In the genomic region with DNA sequence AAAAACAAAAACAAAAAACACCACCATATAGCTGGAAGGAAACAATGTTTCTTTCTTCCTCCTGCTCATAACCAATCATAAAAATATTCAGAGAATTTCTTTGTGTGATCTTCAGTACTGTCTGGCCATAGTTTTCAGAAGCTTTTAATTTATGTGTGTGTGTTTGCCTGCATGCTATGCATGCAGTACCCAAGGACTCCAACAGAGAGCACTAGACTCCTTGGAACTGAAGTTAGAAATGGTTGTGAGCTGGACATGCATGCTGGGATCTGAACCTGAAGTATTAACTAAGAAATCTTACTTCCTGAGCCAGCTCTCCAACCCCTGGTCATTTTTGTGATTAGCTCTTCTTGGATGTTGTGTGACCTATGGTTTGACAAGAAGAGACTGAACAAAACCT, we compare ENCODE assay signal across 17 mouse cellular contexts.
DNase-seq lines count a peak whose midpoint lies in the region; ATAC-seq and TF ChIP-seq lines count a peak whose summit lies in the region.
"Had no signal": no experiment of that assay in that cellular context is flagged by ENCODE, and none has a peak within 500 bp of the region (broad histone marks: within the 10 kb centered on the region; RNA-seq: fewer than 3 reads in every experiment).

No protein-coding gene starts in this region.

- peak; percentile 6 to 8 for DNase-seq in cerebellum, postnatal 10 days
- DNase-seq in layer of hippocampus, adult 2 months (ENCODE audit: low spot score in 2 of 2), result no peak
- no peak for DNase-seq in layer of hippocampus, adult 9-11 months
- peak; percentile 9 for DNase-seq in thymus, postnatal 4 days
- DNase-seq in thymus, postnatal 14 days, result no peak
- no peak for DNase-seq in adipocyte (ENCODE audit: low spot score)
- DNase-seq: adrenal gland, adult 8-10 months; cerebellum, adult 11-12 months; cerebellum, postnatal 36 days; heart, adult 11 months; lung, postnatal 4 days had no signal

- no peak overlapping the region for H3K4me3 ChIP-seq in layer of hippocampus, adult 2 months
- H3K4me3 ChIP-seq: erythroblast, embryonic 14.5 days; forebrain, embryonic 15.5 days; limb, embryonic 12.5 days; liver, embryonic 15.5 days had no signal

- peak; percentile 56 for TF ChIP-seq CTCF in layer of hippocampus, adult 2 months (conservative IDR thresholded peaks at IDR 0.05)

- no peak overlapping the region for H3K27ac ChIP-seq in layer of hippocampus, adult 2 months
- H3K27ac ChIP-seq: limb, embryonic 12.5 days; liver, embryonic 15.5 days had no signal

- ATAC-seq in cerebellum, adult (ENCODE audit: insufficient number of reproducible peaks, low FRiP score, low TSS enrichment), result no peak
- ATAC-seq in megakaryocyte-erythroid progenitor cell, adult 5-6 weeks (replicated peaks; ENCODE audit: low FRiP score, low TSS enrichment, poor library complexity, severe bottlenecking), result no peak

Comparison
In these comparisons a context has a peak if more than half of its experiments do, and no peak if none do; other contexts are left out.
1. DNase-seq: peak in cerebellum, postnatal 10 days (2 of 2) and thymus, postnatal 4 days (single experiment); none in layer of hippocampus, adult 2 months (0 of 2), layer of hippocampus, adult 9-11 months (single experiment), thymus, postnatal 14 days (single experiment) and adipocyte (single experiment).